Mouse (Mus musculus) kidney, adult 8-10 months (tissue): Measurements from ENCODE around the gene Fam117a.

Experiments
- DNase-seq, 2 experiments: peaks; one replicate each; pipeline ENCODE4 v3.0.0; 2022

The Fam117a gene

GRCm38 (mm10) chr11:95366280-95366897, 29.6 kb downstream of the Fam117a start:
- DNase-seq = no peak

DNA sequence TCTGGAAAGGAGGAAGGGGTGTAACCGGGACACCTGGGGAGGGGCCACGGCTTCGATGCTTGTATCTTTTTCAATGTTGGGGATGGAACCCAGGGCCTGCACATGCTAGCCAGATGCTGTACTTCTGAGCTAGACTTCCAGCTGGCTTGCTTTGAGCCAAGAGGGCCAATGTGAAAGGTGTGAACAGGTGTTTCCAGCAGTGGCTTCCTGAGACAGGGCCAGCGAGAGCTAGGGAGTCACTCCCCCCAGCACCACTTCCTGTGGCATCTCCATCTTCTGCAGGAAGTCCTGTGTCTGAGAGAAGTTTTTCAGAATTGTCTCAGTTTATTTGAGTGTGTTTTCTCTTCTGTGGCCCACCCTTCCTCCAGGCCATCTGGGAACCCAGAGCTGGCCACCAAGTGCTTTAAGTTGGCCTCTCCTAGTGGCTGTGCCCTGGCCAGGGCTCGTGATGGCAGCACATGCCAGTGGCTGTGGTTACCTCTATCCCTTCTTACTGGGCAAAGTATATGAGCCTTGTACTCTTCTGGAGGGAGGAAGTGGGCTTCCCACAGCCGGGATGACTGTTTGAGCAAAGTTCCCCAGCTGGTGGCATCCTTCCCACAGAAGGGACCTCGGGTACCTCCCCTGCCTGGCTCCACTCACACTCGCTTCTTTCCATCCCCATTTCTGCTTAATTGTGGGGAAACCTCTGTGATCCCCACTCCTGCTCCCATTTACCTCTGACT, 30.4 kb downstream of the Fam117a start:
- no peak for DNase-seq

- DNase-seq = no peak
These were observed 31.5 kb downstream of the Fam117a start for GRCm38 (mm10) chr11:95368231-95368823.

- no peak for DNase-seq
These were observed 32.1 kb downstream of the Fam117a start for GRCm38 (mm10) chr11:95368871-95369270.

- peak in 1 of 2 experiments; percentile 39 for DNase-seq
These were observed 33.4 kb downstream of the Fam117a start for GRCm38 (mm10) chr11:95369964-95370890.

- no peak for DNase-seq
These were observed 34.4 kb downstream of the Fam117a start for GRCm38 (mm10) chr11:95371182-95371581.

- DNase-seq = no peak
These were observed 42.1 kb downstream of the Fam117a start for GRCm38 (mm10) chr11:95378926-95379325.

GRCm38 (mm10) chr11:95379552-95379951, 42.7 kb downstream of the Fam117a start:
- DNase-seq = no peak

GRCm38 (mm10) chr11:95380711-95381110, 43.9 kb downstream of the Fam117a start:
- DNase-seq = no peak

- no peak for DNase-seq
These were observed 44.3 kb downstream of the Fam117a start for GRCm38 (mm10) chr11:95381146-95381545.

GRCm38 (mm10) chr11:95383331-95383986, 46.6 kb downstream of the Fam117a start:
- no peak for DNase-seq

- no peak for DNase-seq
These were observed 47.1 kb downstream of the Fam117a start for GRCm38 (mm10) chr11:95384004-95384318.

GRCm38 (mm10) chr11:95384319-95384972, 47.6 kb downstream of the Fam117a start, which contains the start of gene Slc35b1:
Gene Slc35b1 (plus strand): TSS chr11:95384692.
- peak; percentile 97 to 98 for DNase-seq

DNA sequence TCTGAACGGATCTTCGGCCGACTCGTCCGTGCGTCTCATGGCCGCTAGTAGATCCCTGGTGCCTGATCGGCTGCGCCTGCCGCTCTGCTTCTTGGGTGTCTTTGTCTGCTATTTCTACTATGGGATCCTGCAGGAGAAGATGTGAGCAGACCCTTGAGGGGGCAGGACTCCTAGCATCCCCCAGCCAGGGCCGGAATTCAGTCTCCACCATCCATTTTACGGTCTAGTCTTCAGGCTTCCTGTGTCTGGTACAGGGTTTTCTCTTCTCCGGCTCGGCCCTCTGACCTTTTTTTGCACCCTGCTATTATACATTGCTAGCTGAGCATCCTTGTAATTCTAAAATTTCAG, 48.1 kb downstream of the Fam117a start:
- DNase-seq = no peak

DNA sequence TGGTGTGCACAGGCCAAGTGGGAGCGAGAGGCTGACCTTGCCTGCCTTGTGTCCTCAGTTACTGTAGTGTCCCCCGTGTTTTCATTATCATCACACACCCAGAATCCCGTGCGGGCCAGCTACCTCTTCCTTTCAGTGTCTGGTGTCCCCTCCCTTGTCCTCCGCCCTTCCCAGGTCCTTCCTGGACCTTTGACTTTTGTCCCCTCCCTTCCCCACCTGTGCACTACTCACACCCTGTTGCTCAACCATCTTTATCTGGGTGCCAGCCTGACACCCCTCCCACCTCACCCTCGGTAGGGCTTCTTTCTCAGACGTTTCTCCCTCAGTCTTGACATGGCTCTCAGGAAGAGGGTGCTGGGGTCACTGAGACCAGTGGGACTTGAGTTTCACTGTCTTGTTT, 50.5 kb downstream of the Fam117a start:
- DNase-seq = no peak

DNA sequence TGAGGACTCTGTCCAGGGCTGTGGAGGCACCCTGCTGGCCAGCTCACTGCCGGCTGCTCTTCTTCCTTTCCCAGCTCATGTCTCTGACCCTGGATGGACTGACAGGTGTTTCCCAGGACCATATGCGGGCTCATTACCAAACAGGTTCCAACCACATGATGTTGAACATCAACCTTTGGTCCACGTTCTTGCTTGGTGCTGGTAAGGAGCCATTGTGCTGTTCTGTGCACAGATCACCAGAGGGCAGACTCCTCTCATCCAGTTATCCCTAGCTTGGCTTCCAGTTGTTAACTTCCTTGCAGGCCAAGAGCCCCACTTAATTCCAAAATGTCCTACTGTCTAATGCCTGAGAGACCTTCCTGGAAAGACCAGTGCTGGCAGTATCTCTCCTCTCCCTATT, 52.2 kb downstream of the Fam117a start:
- peak; percentile 41 to 70 for DNase-seq

- DNase-seq = no peak
These were observed 53.6 kb downstream of the Fam117a start for GRCm38 (mm10) chr11:95390420-95390819.

DNA sequence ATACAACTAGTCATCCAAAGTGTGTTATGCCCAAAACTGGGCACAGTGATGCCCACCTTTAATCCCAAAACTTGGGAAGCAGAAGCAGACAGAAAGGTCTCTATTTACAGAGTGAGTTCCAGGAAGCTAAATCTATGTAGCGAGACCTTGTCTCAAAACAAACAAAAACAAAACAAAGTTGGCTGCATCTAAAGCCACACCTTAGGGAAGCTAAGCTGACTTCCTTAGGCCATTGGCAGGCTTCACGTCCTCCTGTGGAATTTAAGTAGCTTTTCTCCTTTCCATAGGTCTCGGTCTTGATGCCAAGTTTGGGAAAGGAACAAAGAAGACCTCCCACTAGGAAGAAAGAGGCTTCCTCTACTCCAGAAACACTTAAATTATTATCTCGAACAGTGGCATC, 54.4 kb downstream of the Fam117a start:
- DNase-seq = no peak

GRCm38 (mm10) chr11:95391743-95392142, 54.9 kb downstream of the Fam117a start:
- no peak for DNase-seq

DNA sequence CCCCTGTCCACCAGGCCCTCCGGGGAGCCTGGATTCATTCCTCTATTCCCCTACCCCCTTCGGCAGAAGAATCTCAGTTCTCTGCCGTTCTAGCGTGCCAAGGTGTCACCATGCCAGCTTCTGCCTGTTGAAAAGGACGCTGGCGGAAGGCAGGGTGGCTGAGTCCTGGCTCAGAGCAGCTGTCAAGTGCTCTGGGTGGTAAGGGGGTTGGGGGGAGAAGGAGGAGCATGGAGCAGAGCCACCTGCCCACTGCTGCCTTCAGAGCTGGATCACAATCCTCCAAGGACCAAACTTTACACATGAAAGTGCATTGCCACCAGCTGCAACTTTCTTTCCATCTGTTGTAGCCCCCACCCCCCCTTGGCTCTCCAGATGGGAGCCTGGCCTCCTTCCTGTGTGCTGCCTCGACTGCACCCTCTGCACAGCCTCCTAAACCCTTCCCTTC, 55.4 kb downstream of the Fam117a start:
- DNase-seq = no peak

DNA sequence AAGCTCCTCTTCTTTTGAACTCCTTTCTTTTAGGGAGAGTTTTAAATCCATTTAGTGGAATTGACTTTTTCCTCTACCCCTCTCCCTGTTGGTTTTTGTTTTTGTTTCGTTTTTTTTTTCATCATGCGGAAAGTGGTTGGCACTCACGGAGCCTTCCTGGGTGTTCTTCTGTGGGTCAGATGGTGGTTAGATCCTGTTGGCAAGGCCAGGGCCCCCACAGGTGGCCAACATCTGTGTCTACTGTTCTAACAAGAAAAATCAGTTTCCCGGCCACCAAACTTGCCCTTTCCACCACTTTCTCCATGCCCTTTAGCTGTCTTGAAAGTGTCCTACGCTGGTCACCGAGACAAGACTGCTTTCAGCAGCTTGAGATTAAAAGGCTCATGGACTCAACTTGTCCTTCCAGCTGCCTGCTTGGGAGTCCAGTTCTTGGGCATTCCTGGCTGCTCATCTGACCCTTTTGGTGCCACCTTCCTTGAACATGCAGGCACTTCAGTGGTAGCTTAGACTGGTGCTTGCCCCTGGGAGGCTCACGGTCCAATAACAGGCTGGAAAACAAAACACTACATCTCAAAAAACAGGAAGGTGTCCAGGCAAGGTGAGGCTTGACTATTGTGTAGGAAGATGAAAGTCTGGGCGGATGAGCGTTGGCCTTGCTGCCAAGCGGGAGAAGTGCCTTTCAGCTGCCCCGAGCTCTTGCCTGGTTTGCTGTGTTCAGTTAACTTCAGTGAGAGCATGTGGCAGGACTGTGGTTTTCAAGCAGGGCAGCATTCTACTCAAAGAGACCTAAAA, 56.1 kb downstream of the Fam117a start:
- no peak for DNase-seq
